Mouse (Mus musculus) forebrain, embryonic 14.5 days (tissue): ENCODE results near the gene Pidd1. TPM values are rescaled to one million over a fixed set of nuclear protein-coding genes. Genes with fewer than 3 reads are reported as not detected.

Experiments
- ATAC-seq: fragments of 200-750 bp; cut with Nextera tagmentation; 2 replicates; pipeline ENCODE4 v1.8.0; 2017; ENCODE audit warnings: mild to moderate bottlenecking, moderate library complexity
- DNase-seq: peaks from one replicate; pipeline ENCODE4 v3.0.0-alpha.2; 2015; ENCODE audit warnings: low spot score
- H3K27ac ChIP-seq: fragments of 300-500 bp; sonication (generic); 2 replicates; pipeline ENCODE4 v1.5.1; 2014; ENCODE audit warnings: low read depth, mild to moderate bottlenecking, control low read depth, low read length, moderate library complexity
- H3K27me3 ChIP-seq: fragments of 300-500 bp; sonication (generic); replicated peaks from 2 replicates; pipeline ENCODE4 v1.6.1; 2014; ENCODE audit warnings: low read length, control low read depth, mixed read lengths; ENCODE audit not compliant: control insufficient read depth, insufficient read depth
- H3K36me3 ChIP-seq: fragments of 300-500 bp; sonication (generic); 2 replicates; pipeline ENCODE4 v1.6.1; 2014; ENCODE audit warnings: low read length, control low read depth; ENCODE audit not compliant: control insufficient read depth, insufficient read depth
- H3K4me1 ChIP-seq: fragments of 300-500 bp; sonication (generic); 2 replicates; pipeline ENCODE4 v1.6.1; 2014; ENCODE audit warnings: antibody characterized with exemption, low read length, control low read depth; ENCODE audit not compliant: control insufficient read depth, insufficient read depth
- H3K4me2 ChIP-seq: fragments of 300-500 bp; sonication (generic); 2 replicates; pipeline ENCODE4 v1.6.1; 2014; ENCODE audit warnings: mild to moderate bottlenecking, control low read depth, low read length
- H3K4me3 ChIP-seq: fragments of 300-500 bp; sonication (generic); 2 replicates; pipeline ENCODE4 v1.5.1; 2014; ENCODE audit warnings: low read depth, low read length, control low read depth
- H3K9ac ChIP-seq: fragments of 300-500 bp; sonication (generic); 2 replicates; pipeline ENCODE4 v1.6.1; 2014; ENCODE audit warnings: mild to moderate bottlenecking, low read length, control low read depth, moderate library complexity
- H3K9me3 ChIP-seq: fragments of 300-500 bp; sonication (generic); replicated peaks from 2 replicates; pipeline ENCODE4 v1.6.1; 2016; ENCODE audit warnings: low read length, control low read depth, mixed read lengths; ENCODE audit not compliant: control insufficient read depth
- WGBS: fragments of 180-500 bp; shearing (Covaris S2); extraction: QIAGEN DNeasy Blood & Tissue Kit; methylation state at CpG from one replicate; pipeline ENCODE4 v1.1.7; 2014; 5-methylcytosine and 5-hydroxymethylcytosine counted together
- polyA plus RNA-seq: library from polyadenylated mRNA; unstranded; fragments of >200 nt; fragmentation: Nextera tagmentation; extraction: Ambion mirVana; gene quantifications from 2 replicates; pipeline ENCODE4 v1.2.1, GENCODE M21; 2014

The Pidd1 gene
- polyA plus RNA-seq, 1 experiment from 2014 or later = 5.6 TPM

DNA sequence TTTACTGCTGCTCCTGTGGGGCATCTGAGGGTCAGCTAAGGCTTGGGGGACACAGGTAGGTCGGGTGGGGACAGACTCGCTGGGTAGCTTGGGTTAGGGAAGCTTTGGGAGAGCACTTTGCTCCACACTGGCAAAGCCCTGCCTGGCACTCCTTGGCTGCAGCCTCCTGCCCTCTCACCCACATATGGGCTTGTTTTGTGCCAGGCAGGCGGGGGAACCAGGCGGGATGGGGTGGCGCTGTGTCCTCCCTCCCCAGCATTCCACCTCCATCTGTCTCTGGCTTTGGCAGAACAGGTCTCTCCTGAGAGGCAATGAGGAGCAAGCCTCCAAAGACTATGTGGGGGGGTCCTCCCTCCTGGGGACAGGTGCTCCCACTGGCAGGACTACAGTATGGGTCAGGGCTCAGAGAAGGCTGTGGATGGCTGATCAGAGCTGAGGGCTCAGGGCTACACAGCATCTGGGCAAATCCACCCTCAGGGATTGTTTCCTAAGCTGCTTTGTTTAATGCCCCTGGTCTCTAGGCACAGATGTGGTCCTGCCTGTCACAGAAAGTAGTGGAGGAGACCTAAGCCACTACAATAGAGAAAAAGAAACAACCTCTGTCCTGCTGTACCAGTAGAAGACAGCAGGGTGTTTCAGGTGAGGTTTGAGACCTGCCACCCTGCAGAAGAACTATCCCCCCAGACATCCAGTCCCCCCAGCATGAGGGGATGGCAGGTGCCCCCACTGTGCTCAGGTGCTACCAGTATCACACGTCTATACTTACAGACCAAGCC is 10.9 kb downstream of the Pidd1 start:
- Histone ChIP-seq H3K9ac (0 out of 2 replicates have a peak overlapping the region, but pooled peaks have one; percentile 21), H3K9me3 (no peaks in the 10 kb centered on the region), H3K27me3 (no peaks in the 10 kb centered on the region), H3K36me3 (peaks cover 35% of the 10 kb centered on the region), H3K27ac (0 out of 2 replicates have a peak overlapping the region, but pooled peaks have one; percentile 1), H3K4me3 (no peak overlapping the region), H3K4me1 (peaks cover 24% of the 10 kb centered on the region), H3K4me2 (peak overlapping the region; percentile 96)
- 86% methylated on average over 6 of the region's 6 CpGs for WGBS
- ATAC-seq (no peak), DNase-seq (no peak)

DNA sequence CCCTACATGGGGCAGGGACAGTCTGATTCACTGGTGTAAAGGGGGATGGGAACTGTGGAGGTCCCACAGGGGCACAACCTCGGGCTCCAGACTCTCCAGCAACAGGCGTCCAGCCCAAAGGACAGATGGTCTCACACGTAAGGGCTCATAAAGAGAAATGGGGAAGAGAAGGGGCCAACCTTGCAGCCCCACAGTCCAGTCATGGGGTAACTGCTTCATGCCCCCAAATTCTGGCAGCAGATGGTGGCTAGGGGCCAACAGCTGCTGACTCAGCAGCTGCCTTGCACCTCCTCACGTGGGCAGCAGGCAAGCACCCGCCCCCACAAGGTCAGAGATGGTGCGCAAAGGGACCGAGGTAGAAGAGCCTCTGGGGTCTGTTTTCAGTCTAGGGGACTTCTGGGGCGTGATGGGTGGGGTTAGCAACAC is 11.6 kb downstream of the Pidd1 start:
- H3K4me2 ChIP-seq = no peak overlapping the region
- no peak overlapping the region for H3K9ac ChIP-seq
- no peak for DNase-seq
- peaks cover 24% of the 10 kb centered on the region for H3K4me1 ChIP-seq
- no peak for ATAC-seq
- no peaks in the 10 kb centered on the region for H3K9me3 ChIP-seq
- H3K4me3 ChIP-seq = no peak overlapping the region
- WGBS = 88% methylated on average over 8 of the region's 8 CpGs
- no peak overlapping the region for H3K27ac ChIP-seq
- H3K27me3 ChIP-seq = no peaks in the 10 kb centered on the region
- peaks cover 40% of the 10 kb centered on the region for H3K36me3 ChIP-seq

GRCm38 (mm10) chr7:141431434-141432185 is 12.2 kb downstream of the Pidd1 start:
- Histone ChIP-seq H3K4me3 (no peak overlapping the region), H3K4me1 (peaks cover 24% of the 10 kb centered on the region), H3K9me3 (no peaks in the 10 kb centered on the region), H3K9ac (no peak overlapping the region), H3K4me2 (no peak overlapping the region), H3K27ac (no peak overlapping the region), H3K27me3 (no peaks in the 10 kb centered on the region), H3K36me3 (peaks cover 45% of the 10 kb centered on the region)
- ATAC-seq = no peak
- 93% methylated on average over 17 of the region's 19 CpGs for WGBS
- DNase-seq = no peak

GRCm38 (mm10) chr7:141430585-141431240 is 13.1 kb downstream of the Pidd1 start:
- DNase-seq (no peak), ATAC-seq (no peak)
- H3K4me2 ChIP-seq = no peak overlapping the region
- peaks cover 48% of the 10 kb centered on the region for H3K36me3 ChIP-seq
- H3K27me3 ChIP-seq = no peaks in the 10 kb centered on the region
- H3K9ac ChIP-seq = no peak overlapping the region
- H3K9me3 ChIP-seq = no peaks in the 10 kb centered on the region
- H3K4me3 ChIP-seq = no peak overlapping the region
- 95% methylated on average over 9 of the region's 9 CpGs for WGBS
- no peak overlapping the region for H3K27ac ChIP-seq
- peaks cover 17% of the 10 kb centered on the region for H3K4me1 ChIP-seq

- WGBS = 63% methylated on average over 9 of the region's 9 CpGs
- Histone ChIP-seq H3K9ac (no peak overlapping the region), H3K4me3 (peak overlapping the region; percentile 48; the same call in 1 of the 2 replicates), H3K4me1 (peaks cover 13% of the 10 kb centered on the region), H3K36me3 (peaks cover 48% of the 10 kb centered on the region), H3K27ac (no peak overlapping the region), H3K4me2 (peak overlapping the region; percentile 85), H3K9me3 (no peaks in the 10 kb centered on the region), H3K27me3 (no peaks in the 10 kb centered on the region)
- ATAC-seq (no peak), DNase-seq (no peak)
These were observed 13.8 kb downstream of the Pidd1 start for GRCm38 (mm10) chr7:141429840-141430584.

DNA sequence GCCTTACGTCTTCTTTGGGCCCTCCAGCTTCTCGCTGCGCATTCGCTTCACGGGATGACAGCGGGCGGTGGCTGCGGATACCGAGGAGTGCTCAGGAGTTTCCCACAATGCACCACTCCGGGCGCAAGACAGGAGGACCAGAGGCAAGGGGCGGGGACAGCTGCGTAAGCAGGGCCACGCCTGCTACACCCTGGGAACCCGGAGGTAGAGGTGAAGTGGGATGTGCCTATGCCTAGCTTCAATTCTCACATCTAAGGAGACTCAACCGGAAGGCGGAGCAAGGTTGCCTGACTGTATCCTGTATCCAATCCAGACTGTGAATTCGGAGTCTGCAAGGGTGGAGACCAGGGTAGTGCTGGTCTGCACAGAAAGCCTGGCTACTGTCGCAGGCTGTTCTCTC is 14.5 kb downstream of the Pidd1 start, which contains the start of gene Cend1:
Cend1 (minus strand) TSS at position 182 of the 400 bp plus-strand sequence.
- Histone ChIP-seq H3K4me3 (peak within 1 kb of the TSS; percentile 48), H3K9ac (peak within 1 kb of the TSS; percentile 79), H3K4me1 (peaks cover 13% of the 10 kb centered on the region), H3K27me3 (no peaks in the 10 kb centered on the region), H3K4me2 (peak within 1 kb of the TSS; percentile 85), H3K36me3 (peaks cover 48% of the 10 kb centered on the region), H3K27ac (peak within 1 kb of the TSS; percentile 55; the same call in 1 of the 2 replicates), H3K9me3 (no peaks in the 10 kb centered on the region)
- 1% methylated on average over 19 of the region's 19 CpGs for WGBS
- peak; percentile 91 for DNase-seq
- ATAC-seq = peak; percentile 87

GRCm38 (mm10) chr7:141428701-141429100 is 15.1 kb downstream of the Pidd1 start:
- H3K9me3 ChIP-seq = no peaks in the 10 kb centered on the region
- 61% methylated on average over 5 of the region's 5 CpGs for WGBS

More at GRCm38 (mm10) chr7:141428701-141429100, 15.1 kb downstream of the Pidd1 start:
- Histone ChIP-seq H3K9ac (peak overlapping the region; percentile 79), H3K36me3 (peaks cover 48% of the 10 kb centered on the region), H3K27ac (peak overlapping the region; percentile 55; the same call in 1 of the 2 replicates), H3K27me3 (no peaks in the 10 kb centered on the region), H3K4me1 (peaks cover 8% of the 10 kb centered on the region), H3K4me2 (peak overlapping the region; percentile 85), H3K4me3 (peak overlapping the region; percentile 48)
- ATAC-seq (no peak), DNase-seq (no peak)
